Mouse (Mus musculus): ENCODE data around the gene Hcrt. TPM values are rescaled to one million over a fixed set of nuclear protein-coding genes. Genes with fewer than 3 reads are reported as not detected.
"Not testable (repeated sequence)": the region's sequence is repeated elsewhere in the genome, so short reads cannot be mapped to it uniquely, and the experiment has no call there.

The Hcrt gene
- polyA plus RNA-seq (2012; rRNA removed), result 0.15 TPM in 1 of 2 replicates, not detected in the other

DNA sequence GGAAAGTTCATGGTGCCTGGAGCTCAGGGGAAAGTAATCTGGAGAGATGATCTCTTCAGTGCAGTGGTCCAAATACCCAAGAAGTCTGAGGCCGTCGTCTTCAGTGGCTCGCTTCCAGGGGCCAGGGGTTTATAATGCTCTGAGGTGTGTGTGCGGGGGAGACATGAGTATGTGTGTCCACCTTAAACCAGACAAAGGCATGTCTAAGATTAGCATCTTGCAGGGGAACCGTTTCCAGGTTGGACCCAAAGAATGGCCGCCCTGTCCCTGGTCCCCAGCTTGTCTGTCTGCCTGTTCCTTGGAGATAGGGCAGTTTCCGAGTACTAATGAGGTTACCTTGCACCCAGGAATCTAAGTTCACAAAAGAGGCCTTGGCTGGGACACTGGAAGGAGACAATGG lies at the start of gene Hcrt:
Gene Hcrt, minus strand, starts transcription at position 101 of the 400 bp plus-strand sequence.
- DNase-seq (ENCODE audit: low spot score), result no peak

DNA sequence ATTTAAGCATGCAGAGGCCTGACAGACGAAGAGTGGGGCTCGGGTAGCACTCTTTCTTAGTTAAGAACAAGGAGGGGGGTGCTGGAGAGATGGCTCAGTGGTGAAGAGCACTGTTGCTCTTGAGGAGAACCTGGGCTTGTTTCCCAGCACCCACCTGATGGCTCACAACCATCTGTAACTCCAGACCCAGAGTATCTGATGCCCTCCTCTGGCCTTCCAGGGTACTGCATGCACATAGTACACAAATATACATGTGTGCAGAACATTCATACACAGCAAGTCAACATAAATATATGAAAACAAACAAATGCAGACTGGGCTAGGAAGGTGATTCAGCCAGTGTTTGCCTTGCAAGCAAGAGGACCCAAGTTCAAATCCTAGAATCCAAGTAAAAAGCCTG lies 48.4 kb upstream of the Hcrt start:
- DNase-seq (ENCODE audit: low spot score), result no peak

DNA sequence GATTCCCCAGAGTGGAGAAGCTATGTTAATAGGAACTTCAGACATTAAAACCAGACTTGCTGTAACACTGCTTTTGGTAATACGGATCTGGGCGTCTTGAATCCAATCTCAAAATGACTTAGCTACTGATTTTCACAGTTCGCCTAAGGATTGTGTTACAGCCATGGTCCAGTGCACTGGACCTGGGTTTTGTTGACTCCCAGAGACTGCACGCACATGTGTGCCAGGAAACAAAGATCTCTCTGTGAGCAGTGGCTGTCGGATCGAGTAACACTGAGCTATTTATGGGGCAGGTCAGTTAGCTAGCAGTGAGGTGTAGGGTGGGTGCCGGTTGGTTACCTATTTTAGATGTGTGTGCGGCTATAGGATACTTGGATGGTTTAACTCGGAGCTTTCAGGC lies 47.8 kb upstream of the Hcrt start:
- no peak for DNase-seq (ENCODE audit: low spot score)

DNA sequence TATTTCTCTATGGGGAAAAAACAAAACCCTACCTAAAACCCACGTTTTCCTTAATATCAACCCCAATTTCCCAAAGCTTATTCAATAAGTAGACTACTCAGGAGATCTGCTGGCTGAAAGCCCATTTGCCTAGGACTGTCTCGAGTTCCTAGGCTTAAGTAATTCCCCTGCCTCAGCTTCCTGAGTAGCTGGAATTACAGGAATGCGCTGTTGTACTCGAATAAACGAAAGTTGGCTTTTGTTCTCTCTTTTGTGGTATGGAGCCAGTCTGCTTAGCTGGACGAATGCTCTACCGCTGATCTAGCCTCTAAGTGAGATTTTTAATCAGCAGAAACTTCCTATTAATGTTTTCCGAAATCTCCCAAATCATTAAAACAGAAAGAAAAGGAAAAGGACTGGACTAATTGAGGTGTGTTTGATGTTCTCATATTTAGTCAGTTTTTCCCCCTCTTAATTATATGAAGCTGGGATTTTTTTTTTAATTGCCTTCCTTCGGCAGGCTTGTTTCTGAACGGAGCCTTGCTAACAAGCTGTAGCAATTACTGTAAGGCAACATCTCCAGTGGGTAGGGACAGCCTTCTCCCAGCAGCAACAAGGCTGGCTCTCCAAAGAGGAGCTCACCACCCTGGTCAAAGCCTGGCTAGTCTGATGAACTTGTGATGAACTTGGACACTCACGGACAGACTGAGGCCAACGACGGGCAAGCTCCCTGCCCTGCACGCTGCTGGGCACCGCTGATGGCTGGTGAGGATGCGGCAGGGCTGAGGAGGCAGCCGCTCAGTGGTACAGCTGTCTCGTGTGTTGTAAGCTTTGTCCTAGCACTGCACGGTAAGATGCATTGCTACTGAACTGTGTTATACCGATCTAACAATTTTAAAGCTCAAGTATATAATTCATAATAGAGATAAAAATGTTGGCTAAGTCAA lies 43.9 kb upstream of the Hcrt start:
- DNase-seq (ENCODE audit: low spot score), result no peak

DNA sequence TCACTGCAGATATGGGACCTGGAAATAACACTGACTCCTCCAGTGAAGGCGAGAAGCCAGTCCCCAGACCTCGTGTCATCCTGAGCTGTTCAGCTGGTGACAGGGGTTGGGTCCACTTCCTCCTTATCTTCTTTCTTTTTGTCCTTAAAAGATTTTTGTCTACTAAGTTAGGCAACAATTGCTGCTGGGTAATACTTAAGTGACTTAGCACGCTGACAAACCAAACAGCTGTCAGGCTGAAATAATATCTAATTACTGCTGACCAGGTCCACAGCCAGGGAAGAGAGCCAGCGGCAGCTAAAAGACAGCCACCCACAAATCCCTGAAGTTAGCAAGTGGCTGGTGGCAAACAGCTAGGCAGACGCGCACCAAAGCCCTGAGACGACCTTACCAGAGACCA lies 42.8 kb upstream of the Hcrt start:
- DNase-seq (ENCODE audit: low spot score), result no peak

DNA sequence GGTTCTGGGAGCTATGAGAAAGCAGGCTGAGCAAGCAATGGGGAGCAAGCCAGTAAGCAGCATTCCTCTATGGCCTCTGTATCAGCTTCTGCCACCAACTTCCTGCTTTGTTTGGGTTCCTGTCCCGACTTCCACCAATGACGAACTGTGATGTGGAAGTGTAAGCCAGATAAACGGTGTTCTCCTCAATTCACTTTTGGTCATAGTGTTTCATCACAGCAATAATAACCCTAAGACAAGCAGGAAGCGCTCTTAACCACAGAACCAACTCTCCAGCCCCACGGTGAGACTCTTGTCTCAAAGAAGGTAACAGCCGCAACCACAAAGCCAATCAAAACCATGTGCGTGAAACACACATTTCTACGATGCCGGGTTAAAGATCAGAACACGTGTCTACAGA lies 41.7 kb upstream of the Hcrt start:
- DNase-seq (ENCODE audit: low spot score), result no peak

DNA sequence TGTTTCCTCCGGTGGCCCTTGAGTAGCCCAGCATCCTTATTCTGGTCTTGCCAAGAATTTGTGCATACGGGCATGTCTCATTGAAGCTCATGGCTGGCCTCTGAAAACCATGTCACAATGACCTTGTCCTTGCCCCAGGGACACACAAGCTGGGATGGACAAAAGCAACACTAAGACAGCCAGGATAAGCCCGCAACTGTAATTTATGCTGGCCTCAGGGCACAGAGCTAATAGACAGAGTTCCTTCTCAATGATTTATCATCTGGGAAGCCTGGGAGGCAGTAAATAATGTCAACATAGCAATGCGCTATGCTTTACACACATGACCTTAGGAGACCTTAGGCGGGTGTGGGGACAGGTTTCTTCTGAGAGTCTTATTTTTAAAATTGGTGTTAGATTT lies 36.7 kb upstream of the Hcrt start:
- no peak for DNase-seq (ENCODE audit: low spot score)

DNA sequence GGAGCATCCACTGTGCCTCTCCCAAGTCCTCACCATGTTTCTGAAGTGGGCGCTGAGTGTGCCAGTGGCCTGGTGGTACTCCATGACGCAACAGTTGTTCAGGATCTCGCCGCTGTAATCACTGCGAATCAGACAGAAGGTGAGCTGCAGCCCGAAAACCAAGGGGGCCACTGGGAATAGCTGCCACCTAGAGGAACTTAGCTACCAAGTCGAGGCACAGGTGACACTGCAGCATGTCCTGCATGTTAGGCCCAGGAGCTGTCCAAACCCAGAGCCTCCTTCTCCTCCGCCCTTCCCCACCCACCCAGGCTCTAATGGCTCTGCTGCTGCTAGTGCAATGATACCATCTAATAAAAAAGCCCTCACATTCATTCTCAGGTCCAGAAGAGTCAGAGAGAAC lies 33.9 kb upstream of the Hcrt start:
- DNase-seq (ENCODE audit: low spot score), result no peak

DNA sequence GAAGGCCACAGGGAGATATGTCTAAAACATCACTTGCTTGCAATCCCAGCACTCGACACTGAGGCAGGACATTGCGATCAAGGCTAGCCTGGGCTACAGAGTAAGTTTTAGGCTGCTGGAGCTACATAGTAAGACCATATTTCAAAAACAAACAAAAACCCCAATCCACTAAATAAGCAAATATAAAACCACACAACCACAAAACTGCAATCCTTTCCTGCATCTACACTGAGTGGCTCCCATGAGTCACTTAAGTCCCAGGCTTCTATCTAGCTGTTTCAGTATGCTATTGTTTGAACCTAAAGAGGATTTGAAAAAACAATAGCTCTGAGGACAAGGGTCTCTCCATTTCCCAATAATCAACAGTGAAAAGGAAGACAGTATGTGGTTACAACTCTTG lies 32.7 kb upstream of the Hcrt start:
- no peak for DNase-seq (ENCODE audit: low spot score)

DNA sequence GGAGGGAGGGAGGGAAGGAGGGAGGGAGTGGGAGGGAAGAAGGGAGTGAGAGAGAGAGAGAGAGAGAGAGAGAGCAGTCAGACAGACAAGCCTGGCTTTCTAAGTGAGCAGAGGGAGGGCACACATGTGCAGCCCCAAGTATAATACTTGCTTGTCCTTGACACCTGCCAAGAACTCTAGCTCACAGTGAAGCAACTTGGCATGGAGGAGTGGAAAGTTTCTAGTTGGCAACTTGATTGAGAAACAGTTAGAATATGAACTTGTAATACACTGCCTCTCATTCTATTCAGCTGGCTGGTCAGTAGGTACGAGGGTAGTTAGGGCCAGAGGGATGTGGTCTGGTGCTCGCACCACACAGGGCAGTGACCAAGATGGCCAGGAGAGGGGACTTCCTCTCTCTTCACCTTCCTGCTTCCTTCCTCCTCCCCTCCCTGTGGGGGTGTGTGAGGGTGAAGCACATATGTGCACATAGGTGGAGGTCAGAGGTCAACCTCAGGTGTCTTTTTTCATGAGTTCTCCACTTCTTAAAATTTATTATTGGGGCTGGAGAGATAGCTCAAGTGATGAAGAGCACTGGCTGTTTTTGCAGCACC lies 28.8 kb upstream of the Hcrt start:
- DNase-seq (ENCODE audit: low spot score), result no peak

DNA sequence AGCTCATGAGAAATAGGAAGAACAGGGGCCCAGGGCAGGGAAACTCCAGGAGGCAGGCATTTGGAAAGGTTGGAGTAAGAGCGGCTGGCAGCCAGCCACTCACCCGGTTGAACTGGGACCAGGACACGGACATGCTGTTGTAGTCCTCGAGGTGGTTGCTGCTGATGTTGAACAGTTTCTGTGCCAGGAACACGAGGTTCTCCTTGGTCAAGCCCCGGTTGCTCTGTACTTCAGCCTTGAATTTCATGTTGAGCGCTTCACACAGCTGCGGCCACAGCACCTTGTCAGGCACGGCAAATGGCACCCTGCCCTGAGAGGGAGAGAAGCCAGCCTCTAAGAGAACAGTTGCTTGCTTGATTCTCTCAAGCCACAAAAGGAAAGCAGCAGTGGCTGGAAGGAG lies 27.9 kb upstream of the Hcrt start:
- not testable (repeated sequence) for DNase-seq (ENCODE audit: low spot score)

DNA sequence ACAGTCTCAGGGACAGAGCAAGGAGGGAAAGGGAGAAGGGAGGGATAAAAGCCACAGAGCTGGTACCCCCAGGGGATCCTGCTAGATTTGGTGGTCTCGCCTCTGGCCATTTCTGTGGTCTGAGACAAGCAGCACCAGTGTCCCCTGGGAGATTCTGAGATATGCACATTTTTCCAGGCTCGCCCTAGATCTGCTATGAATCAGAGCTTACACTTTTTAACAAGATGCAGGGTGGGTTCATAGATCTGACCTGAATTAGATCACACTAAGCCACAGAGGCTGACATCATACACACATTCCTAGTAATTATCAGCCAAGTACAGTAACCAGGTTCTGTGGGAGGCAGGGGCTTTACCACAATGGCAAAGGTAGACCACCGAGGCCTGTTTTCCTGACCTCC lies 27.0 kb upstream of the Hcrt start:
- DNase-seq (ENCODE audit: low spot score), result no peak

DNA sequence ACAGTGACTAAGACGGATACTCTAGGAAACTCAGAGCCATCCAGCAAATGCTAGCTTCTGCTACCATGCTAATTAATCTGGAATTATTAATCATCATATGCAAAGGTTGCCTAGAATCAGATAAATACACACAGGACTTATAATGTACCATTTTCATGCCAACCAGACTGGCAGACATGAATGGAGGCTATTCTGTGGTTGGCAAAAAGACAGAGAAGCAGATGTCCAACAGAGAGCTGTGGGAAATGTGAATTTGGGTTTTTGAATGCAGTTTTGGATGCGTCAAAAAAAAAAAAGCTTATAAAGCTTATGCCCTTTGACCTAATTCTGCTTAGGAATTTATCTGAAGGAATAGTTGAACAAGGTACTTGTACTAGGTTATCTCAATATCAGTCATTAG lies 23.0 kb upstream of the Hcrt start:
- no peak for DNase-seq (ENCODE audit: low spot score)

DNA sequence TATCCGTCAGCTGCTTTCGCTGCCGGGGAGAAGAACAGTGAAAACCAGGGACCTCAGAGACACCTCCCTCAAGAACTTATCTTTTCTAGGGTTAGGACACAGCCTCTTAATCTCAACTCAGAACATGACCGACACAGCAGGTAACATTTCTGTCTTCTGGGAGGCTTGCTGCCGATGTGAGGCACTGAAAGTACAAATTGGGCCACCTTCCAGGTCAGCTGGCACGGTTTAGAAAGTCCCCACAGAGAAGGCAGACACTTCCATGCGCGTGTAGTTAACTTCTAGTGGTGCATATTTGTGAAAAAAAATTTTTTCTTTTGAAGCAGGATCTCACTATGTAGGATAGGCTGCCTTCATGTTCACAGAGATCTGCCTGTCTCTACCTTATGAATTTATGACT lies 21.6 kb upstream of the Hcrt start:
- no peak for DNase-seq (ENCODE audit: low spot score)

DNA sequence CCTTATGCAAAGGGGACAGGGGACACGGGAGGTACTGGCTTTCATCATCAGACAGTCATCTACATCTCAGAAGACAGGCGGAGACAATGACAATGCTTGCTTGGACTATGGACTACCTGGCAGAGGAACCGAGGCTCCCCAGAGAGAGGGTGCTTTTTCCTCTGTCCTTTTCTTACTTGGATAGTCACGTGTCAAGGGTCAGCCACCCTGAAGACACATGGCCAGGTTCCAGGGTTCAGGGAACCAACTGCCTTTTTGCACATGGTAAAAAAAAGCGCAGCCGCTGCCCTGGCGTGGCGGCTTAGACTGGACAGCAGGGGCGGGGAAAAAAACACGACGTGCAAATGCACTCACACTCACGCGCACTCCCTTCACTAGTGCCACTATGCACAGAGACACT lies 19.8 kb upstream of the Hcrt start:
- no peak for DNase-seq (ENCODE audit: low spot score)

DNA sequence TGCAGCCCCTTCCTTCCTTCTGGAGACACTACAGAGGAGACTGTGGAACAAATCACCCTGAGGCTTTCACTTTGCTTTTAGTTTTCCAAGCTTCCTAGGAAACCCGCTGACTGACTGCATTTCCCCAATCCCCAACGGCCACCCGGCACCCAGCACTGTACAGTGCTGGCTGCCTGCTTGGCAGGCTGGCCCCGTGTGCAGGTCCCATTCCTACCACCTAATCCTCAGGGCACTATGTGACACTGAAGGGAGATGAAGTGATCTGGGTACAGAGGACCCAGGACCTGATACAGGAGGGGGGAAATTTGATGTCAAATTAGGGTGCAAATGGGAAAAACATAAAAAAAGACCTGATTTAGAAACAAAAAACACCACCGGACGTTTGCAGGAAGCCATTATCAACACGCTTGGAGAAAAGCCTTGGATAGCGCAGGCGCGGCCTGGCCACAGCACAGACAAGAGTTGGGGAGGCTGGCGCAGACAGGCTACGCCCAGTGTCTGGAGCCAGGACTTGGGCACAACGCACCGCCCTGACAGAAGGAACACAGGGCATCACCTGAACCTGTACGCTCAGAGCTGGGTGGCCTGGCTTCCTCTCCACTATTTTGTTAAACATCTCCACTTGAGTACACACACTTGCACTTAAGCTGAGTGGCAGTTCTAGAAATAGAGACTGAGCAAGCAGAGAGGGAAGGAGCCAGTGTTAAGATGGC lies 19.2 kb upstream of the Hcrt start:
- no peak for DNase-seq (ENCODE audit: low spot score)

DNA sequence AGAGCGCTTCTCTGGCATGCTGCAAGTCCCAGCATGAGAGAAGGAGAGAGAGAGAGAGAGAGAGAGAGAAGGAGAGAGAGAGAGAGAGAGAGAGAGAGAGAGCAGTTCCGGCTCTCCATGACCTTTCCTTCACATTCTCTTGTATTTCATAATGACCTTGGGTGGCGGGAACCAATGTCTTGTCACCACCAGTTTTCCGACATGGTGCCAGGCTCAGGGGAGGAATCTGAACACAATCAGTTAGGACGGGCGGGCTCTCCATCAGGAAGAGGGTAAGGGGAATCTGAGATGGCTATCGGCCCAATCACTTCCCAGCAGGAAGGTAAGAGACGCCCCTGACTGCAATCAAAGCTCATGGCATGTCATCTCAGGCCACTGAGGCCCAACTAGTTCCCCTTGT lies 17.5 kb upstream of the Hcrt start:
- no peak for DNase-seq (ENCODE audit: low spot score)

DNA sequence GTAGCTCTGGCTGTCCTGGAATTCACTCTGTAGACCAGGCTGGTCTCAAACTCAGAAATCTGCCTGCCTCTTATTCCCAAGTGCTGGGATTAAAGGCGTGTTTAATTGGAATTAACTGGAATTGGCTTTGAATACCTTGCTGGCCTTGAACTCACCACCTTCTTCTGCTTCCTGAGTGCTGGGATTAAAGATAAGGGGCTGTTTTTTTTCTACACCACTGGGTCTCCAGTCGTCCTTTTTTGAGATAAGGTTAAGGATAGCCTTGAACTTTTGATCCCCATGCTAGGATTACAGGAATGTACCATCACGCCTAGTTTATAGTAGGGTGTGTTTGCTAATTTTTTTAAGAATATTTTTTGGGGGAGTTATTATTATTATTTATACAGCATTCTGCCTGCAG lies 15.3 kb upstream of the Hcrt start:
- no peak for DNase-seq (ENCODE audit: low spot score)

DNA sequence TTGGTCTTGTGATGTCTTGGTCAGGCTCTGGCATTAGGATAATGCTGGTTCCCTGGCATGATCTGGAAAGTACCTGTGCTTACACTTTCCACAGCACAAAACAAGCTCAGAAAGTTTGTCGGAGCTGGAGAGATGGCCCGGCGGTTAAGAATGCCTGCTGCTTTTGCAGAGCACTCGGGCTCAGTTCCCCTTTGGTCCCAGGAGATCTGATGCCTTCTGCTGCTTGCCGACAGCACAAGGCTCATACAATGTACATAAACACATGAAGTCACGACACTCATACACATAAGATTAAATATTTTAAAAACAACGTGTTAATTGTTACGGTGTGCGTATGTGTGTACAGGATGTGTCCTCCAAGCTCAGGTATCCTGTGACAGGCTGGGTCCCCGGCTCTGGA lies 13.2 kb upstream of the Hcrt start:
- DNase-seq (ENCODE audit: low spot score), result no peak

DNA sequence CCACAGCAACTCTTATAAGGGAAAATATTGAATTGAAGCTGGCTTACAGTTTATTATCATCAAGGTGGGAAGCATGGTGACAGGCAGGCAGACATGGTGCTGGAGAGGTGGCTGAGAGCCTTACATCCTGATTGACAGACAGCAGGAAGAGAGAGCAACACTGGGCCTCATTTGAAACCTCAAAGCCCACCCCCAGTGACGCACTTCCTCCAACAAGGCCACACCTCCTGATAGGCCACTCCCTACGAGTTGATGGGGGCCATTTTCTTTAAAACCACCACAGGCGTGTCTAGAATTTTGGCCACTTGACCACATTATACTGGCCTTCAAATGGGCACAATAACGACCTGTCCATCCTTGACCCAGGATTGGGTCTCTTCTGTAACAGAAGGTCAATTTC lies 11.5 kb upstream of the Hcrt start:
- DNase-seq (ENCODE audit: low spot score), result no peak

DNA sequence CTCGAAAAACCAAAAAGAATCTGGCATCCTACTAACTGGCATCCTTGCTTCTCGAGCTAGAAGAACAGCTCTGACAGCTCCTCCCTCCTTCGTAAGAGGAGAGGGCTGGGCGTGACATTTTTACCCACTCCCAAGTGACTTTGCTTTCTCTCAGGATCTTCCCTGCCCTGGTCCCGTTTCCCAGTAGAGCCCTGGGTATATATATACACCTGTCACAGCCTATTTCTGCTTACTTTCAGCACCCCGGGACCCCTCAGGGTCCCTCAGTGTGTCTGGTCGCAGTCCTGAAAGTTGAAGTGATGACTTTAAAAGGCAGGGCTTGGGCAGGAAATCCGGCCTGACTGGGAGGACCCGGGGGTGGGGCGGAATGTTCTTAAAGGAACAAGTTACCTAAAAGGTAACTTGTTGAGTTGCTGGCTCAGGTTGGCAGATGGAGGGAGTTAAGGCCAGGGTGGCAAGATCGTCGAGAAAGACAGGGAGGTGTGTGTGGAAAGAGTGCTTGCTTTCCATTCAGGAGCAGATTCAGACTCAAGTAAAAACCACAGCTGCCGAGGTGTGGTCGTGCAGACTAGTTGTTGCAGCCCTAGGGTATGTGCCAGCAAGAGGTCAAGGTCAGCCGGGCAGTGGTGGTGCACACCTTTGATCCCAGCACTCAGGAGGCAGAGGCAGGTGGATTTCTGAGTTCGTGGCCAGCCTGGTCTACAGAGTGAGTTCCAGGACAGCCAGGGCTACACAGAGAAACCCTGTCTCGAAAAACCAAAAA lies 8.1 kb upstream of the Hcrt start, which contains the start of gene Ghdc:
Gene Ghdc, minus strand, starts transcription at position 312 of the 763 bp plus-strand sequence.
- peak; percentile 54 for DNase-seq (ENCODE audit: low spot score)

DNA sequence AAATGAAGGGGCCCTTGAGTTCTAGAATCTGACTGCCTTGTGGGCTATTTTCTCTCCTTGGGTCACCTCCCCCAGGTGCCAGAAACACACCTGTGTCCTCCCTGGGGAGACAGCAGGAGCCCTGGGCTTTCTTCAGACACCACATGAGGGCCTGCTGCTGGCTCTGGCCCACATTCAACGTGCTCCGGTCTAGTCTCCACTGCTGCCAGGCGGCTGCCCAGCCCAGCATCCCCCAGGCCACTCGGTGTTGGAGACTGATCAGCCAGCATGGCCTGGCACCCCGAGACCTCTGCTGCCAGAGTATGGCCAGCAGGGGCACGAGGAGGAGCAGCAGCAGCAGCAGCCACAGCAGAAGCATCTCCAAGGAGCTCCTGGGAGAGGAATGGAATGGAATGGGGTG lies 7.2 kb upstream of the Hcrt start:
- no peak for DNase-seq (ENCODE audit: low spot score)
